Mouse (Mus musculus) embryonic fibroblast, embryonic 13.5 days (primary cell): ENCODE data around the gene Lipc. TPM values are rescaled to one million over a fixed set of nuclear protein-coding genes. Genes with fewer than 3 reads are reported as not detected.

Experiments
- H3K27ac ChIP-seq: 2 replicates; pipeline ENCODE4 v1.5.1; 2012; ENCODE audit warnings: low read length, control low read depth, inconsistent platforms; ENCODE audit not compliant: insufficient read depth
- H3K4me1 ChIP-seq: 2 replicates; pipeline ENCODE4 v1.6.1; 2011; ENCODE audit warnings: low read length; ENCODE audit not compliant: control insufficient read depth, insufficient read depth
- H3K4me3 ChIP-seq: 2 replicates; pipeline ENCODE4 v1.5.1; 2011; ENCODE audit warnings: mild to moderate bottlenecking, control low read depth, low read length; ENCODE audit not compliant: insufficient read depth
- CTCF ChIP-seq: IDR thresholded peaks from 2 replicates; pipeline ENCODE4 v1.5.1; 2011; ENCODE audit warnings: mild to moderate bottlenecking, control low read depth, low read length, moderate library complexity, borderline replicate concordance; ENCODE audit not compliant: insufficient read depth
- POLR2A ChIP-seq: IDR thresholded peaks from 2 replicates; pipeline ENCODE4 v1.6.1; 2011; ENCODE audit warnings: low read depth, mild to moderate bottlenecking, control low read depth, low read length, moderate library complexity
- polyA plus RNA-seq: library from polyadenylated mRNA; stranded (reverse); fragments of >200 nt; gene quantifications from 2 replicates; pipeline ENCODE4 v1.2.4, GENCODE M21; 2011; ENCODE audit warnings: low read depth; ENCODE audit not compliant: missing spikeins, insufficient read length

Gene Lipc
- polyA plus RNA-seq, 1 experiment = not detected

GRCm38 (mm10) chr9:70959447-70959846 lies 7.4 kb upstream of the Lipc start:
- H3K4me3 ChIP-seq = no peak overlapping the region
- TF ChIP-seq POLR2A = no peak
- no peak for TF ChIP-seq CTCF

GRCm38 (mm10) chr9:70958381-70958780 lies 6.4 kb upstream of the Lipc start:
- no peaks in the 10 kb centered on the region for H3K4me1 ChIP-seq
- H3K27ac ChIP-seq = no peak overlapping the region
- H3K4me3 ChIP-seq = no peak overlapping the region
- TF ChIP-seq CTCF (no peak), POLR2A (no peak)

More at GRCm38 (mm10) chr9:70959447-70959846, 7.4 kb upstream of the Lipc start:
- H3K27ac ChIP-seq = no peak overlapping the region
- no peaks in the 10 kb centered on the region for H3K4me1 ChIP-seq

GRCm38 (mm10) chr9:70957717-70958116 lies 5.7 kb upstream of the Lipc start:
- Histone ChIP-seq H3K27ac (no peak overlapping the region), H3K4me3 (no peak overlapping the region), H3K4me1 (no peaks in the 10 kb centered on the region)
- TF ChIP-seq POLR2A (no peak), CTCF (no peak)

- Histone ChIP-seq H3K4me1 (no peaks in the 10 kb centered on the region), H3K4me3 (no peak overlapping the region), H3K27ac (no peak overlapping the region)
- TF ChIP-seq CTCF (no peak), POLR2A (no peak)
Observed at GRCm38 (mm10) chr9:70954226-70954625, 2.2 kb upstream of the Lipc start.

GRCm38 (mm10) chr9:70949336-70949735 lies 2.7 kb downstream of the Lipc start:
- TF ChIP-seq POLR2A = no peak
- TF ChIP-seq CTCF = no peak
- H3K4me1 ChIP-seq = no peaks in the 10 kb centered on the region
- H3K27ac ChIP-seq = no peak overlapping the region
- no peak overlapping the region for H3K4me3 ChIP-seq

- TF ChIP-seq POLR2A (no peak), CTCF (no peak)
- H3K27ac ChIP-seq = no peak overlapping the region
- H3K4me1 ChIP-seq = peaks cover 5% of the 10 kb centered on the region
- no peak overlapping the region for H3K4me3 ChIP-seq
Observed at GRCm38 (mm10) chr9:70947312-70947711, 4.7 kb downstream of the Lipc start.

- Histone ChIP-seq H3K4me3 (no peak overlapping the region), H3K27ac (no peak overlapping the region), H3K4me1 (peaks cover 5% of the 10 kb centered on the region)
- TF ChIP-seq CTCF (no peak), POLR2A (no peak)
Observed at GRCm38 (mm10) chr9:70942686-70943333, 9.2 kb downstream of the Lipc start.

GRCm38 (mm10) chr9:70939752-70940501 lies 12.1 kb downstream of the Lipc start:
- TF ChIP-seq CTCF (no peak), POLR2A (no peak)
- no peak overlapping the region for H3K4me3 ChIP-seq
- H3K4me1 ChIP-seq = peaks cover 5% of the 10 kb centered on the region
- H3K27ac ChIP-seq = no peak overlapping the region

GRCm38 (mm10) chr9:70938850-70939249 lies 13.2 kb downstream of the Lipc start:
- Histone ChIP-seq H3K4me1 (peaks cover 5% of the 10 kb centered on the region), H3K27ac (no peak overlapping the region), H3K4me3 (no peak overlapping the region)
- no peak for TF ChIP-seq CTCF
- TF ChIP-seq POLR2A = no peak

- H3K4me3 ChIP-seq = no peak overlapping the region
- peaks cover 5% of the 10 kb centered on the region for H3K4me1 ChIP-seq
- TF ChIP-seq POLR2A (no peak), CTCF (no peak)
- H3K27ac ChIP-seq = no peak overlapping the region
Observed at GRCm38 (mm10) chr9:70938134-70938533, 13.9 kb downstream of the Lipc start.
